Mouse (Mus musculus) testis, adult 2 months (tissue): ENCODE measurements around the gene Dnhd1. TPM values are rescaled to one million over a fixed set of nuclear protein-coding genes. Genes with fewer than 3 reads are reported as not detected.
"Not testable (repeated sequence)": the region's sequence is repeated elsewhere in the genome, so short reads cannot be mapped to it uniquely, and the experiment has no call there.

Experiments
- H3K27ac ChIP-seq: fragments of 200-500 bp; 2 replicates; pipeline ENCODE4 v1.5.1; 2012; ENCODE audit warnings: low read depth, low read length; ENCODE audit not compliant: control insufficient read depth, insufficient read depth
- H3K27me3 ChIP-seq: fragments of 200-500 bp; 2 replicates; pipeline ENCODE4 v1.6.1; 2012; ENCODE audit warnings: mild to moderate bottlenecking, low read length, moderate library complexity; ENCODE audit not compliant: control insufficient read depth, insufficient read depth
- H3K36me3 ChIP-seq: fragments of 200-500 bp; 2 replicates; pipeline ENCODE4 v1.6.1; 2012; ENCODE audit warnings: mild to moderate bottlenecking, low read length; ENCODE audit not compliant: control insufficient read depth, insufficient read depth
- H3K4me1 ChIP-seq: fragments of 200-500 bp; 2 replicates; pipeline ENCODE4 v1.6.1; 2012; ENCODE audit warnings: low read length; ENCODE audit not compliant: control insufficient read depth, insufficient read depth
- H3K4me3 ChIP-seq: fragments of 200-500 bp; 2 replicates; pipeline ENCODE4 v1.5.1; 2012; ENCODE audit warnings: low read depth, mild to moderate bottlenecking, low read length, moderate library complexity, mixed read lengths; ENCODE audit not compliant: control insufficient read depth
- CTCF ChIP-seq: fragments of 200-500 bp; IDR thresholded peaks from 2 replicates; pipeline ENCODE4 v1.5.1; 2012; ENCODE audit warnings: low read depth, mild to moderate bottlenecking, inconsistent platforms, low read length, moderate library complexity; ENCODE audit not compliant: control insufficient read depth, insufficient read depth, insufficient replicate concordance
- POLR2A ChIP-seq: fragments of 200-500 bp; IDR thresholded peaks from 2 replicates; pipeline ENCODE4 v1.6.1; 2012; ENCODE audit warnings: low read depth, mild to moderate bottlenecking, inconsistent platforms, low read length, moderate library complexity; ENCODE audit not compliant: control insufficient read depth
- polyA plus RNA-seq: library from polyadenylated mRNA; depleted of rRNA; stranded (reverse); fragments of >200 nt; gene quantifications from 2 replicates; pipeline ENCODE4 v1.2.3, GENCODE M21; 2012

Dnhd1 gene
- polyA plus RNA-seq, 1 experiment, result 31.7 TPM

- H3K4me1 ChIP-seq, result peaks cover 3% of the 10 kb centered on the region
- H3K27me3 ChIP-seq, result no peaks in the 10 kb centered on the region
- TF ChIP-seq POLR2A, result no peak
- no peak for TF ChIP-seq CTCF
- no peak overlapping the region for H3K4me3 ChIP-seq
- H3K36me3 ChIP-seq, result no peaks in the 10 kb centered on the region
- no peak overlapping the region for H3K27ac ChIP-seq
Measured at GRCm38 (mm10) chr7:105740089-105740795, 89.6 kb downstream of the Dnhd1 start.

GRCm38 (mm10) chr7:105740851-105741250 is 90.2 kb downstream of the Dnhd1 start:
- H3K4me3 ChIP-seq, result no peak overlapping the region
- no peaks in the 10 kb centered on the region for H3K36me3 ChIP-seq
- no peak overlapping the region for H3K27ac ChIP-seq
- H3K27me3 ChIP-seq, result no peaks in the 10 kb centered on the region
- no peak for TF ChIP-seq POLR2A
- no peak for TF ChIP-seq CTCF
- peaks cover 3% of the 10 kb centered on the region for H3K4me1 ChIP-seq

GRCm38 (mm10) chr7:105741978-105742377 is 91.4 kb downstream of the Dnhd1 start:
- TF ChIP-seq CTCF (no peak), POLR2A (no peak)
- Histone ChIP-seq H3K36me3 (no peaks in the 10 kb centered on the region), H3K4me1 (no peaks in the 10 kb centered on the region; the same call in 1 of the 2 replicates), H3K27ac (no peak overlapping the region), H3K4me3 (no peak overlapping the region), H3K27me3 (no peaks in the 10 kb centered on the region)

- H3K27me3 ChIP-seq, H3K36me3 ChIP-seq, H3K27ac ChIP-seq, H3K4me1 ChIP-seq, H3K4me3 ChIP-seq: not testable (repeated sequence)
Measured at GRCm38 (mm10) chr7:105742539-105743215, 92.0 kb downstream of the Dnhd1 start.

GRCm38 (mm10) chr7:105743246-105743925 is 92.8 kb downstream of the Dnhd1 start:
- not testable (repeated sequence) for H3K36me3 ChIP-seq, H3K27me3 ChIP-seq, H3K4me1 ChIP-seq
- peak overlapping the region; percentile 91 for H3K4me3 ChIP-seq
- peak overlapping the region; percentile 92 for H3K27ac ChIP-seq

- H3K27ac ChIP-seq, result peak within 1 kb of the TSS; percentile 92
- H3K36me3 ChIP-seq, result no peaks in the 10 kb centered on the region
- peak; percentile 93 for TF ChIP-seq POLR2A
- TF ChIP-seq CTCF, result no peak
- no peaks in the 10 kb centered on the region for H3K27me3 ChIP-seq
- peak within 1 kb of the TSS; percentile 91 for H3K4me3 ChIP-seq
- H3K4me1 ChIP-seq, result no peaks in the 10 kb centered on the region
Measured at GRCm38 (mm10) chr7:105743926-105744590, 93.4 kb downstream of the Dnhd1 start, which contains the start of gene Taf10. Gene Taf10, minus strand, starts transcription at chr7:105744361.

- TF ChIP-seq CTCF (no peak), POLR2A (no peak)
- no peaks in the 10 kb centered on the region for H3K27me3 ChIP-seq
Measured at GRCm38 (mm10) chr7:105747776-105748175, 97.1 kb downstream of the Dnhd1 start.

More at GRCm38 (mm10) chr7:105747776-105748175, 97.1 kb downstream of the Dnhd1 start:
- Histone ChIP-seq H3K36me3 (no peaks in the 10 kb centered on the region), H3K27ac (no peak overlapping the region), H3K4me3 (no peak overlapping the region), H3K4me1 (peaks cover 5% of the 10 kb centered on the region; the same call in 1 of the 2 replicates)
